Mouse (Mus musculus): ENCODE data around the gene Tor3a.

- TF ChIP-seq EP300 (IDR thresholded peaks at IDR 0.05; ENCODE audit: low read depth) (no peak), CTCF (IDR thresholded peaks at IDR 0.05; ENCODE audit: low read depth) (no peak)
Measured at GRCm38 (mm10) chr1:156659906-156660659, 14.1 kb downstream of the Tor3a start.

All from liver, embryonic 14.5 days (tissue).